Mouse (Mus musculus): Measurements from ENCODE around the gene Ppp2r2c.

Gene Ppp2r2c

GRCm38 (mm10) chr5:36897999-36898398, 29.7 kb downstream of the Ppp2r2c start:
- no peak for DNase-seq (ENCODE audit: low spot score)

GRCm38 (mm10) chr5:36898415-36899109, 30.2 kb downstream of the Ppp2r2c start:
- DNase-seq (ENCODE audit: low spot score), result no peak

GRCm38 (mm10) chr5:36899392-36899791, 31.1 kb downstream of the Ppp2r2c start:
- DNase-seq (ENCODE audit: low spot score), result no peak

- DNase-seq (ENCODE audit: low spot score), result no peak
Measured at GRCm38 (mm10) chr5:36900189-36900619, 31.9 kb downstream of the Ppp2r2c start.

- no peak for DNase-seq (ENCODE audit: low spot score)
Measured at GRCm38 (mm10) chr5:36902807-36903206, 34.5 kb downstream of the Ppp2r2c start.

- DNase-seq (ENCODE audit: low spot score), result no peak
Measured at GRCm38 (mm10) chr5:36904131-36904530, 35.8 kb downstream of the Ppp2r2c start.

GRCm38 (mm10) chr5:36904703-36905102, 36.4 kb downstream of the Ppp2r2c start:
- no peak for DNase-seq (ENCODE audit: low spot score)

GRCm38 (mm10) chr5:36905216-36905615, 36.9 kb downstream of the Ppp2r2c start:
- DNase-seq (ENCODE audit: low spot score), result no peak

GRCm38 (mm10) chr5:36907695-36908094, 39.4 kb downstream of the Ppp2r2c start:
- no peak for DNase-seq (ENCODE audit: low spot score)

GRCm38 (mm10) chr5:36909545-36909944, 41.2 kb downstream of the Ppp2r2c start:
- DNase-seq (ENCODE audit: low spot score), result no peak

- no peak for DNase-seq (ENCODE audit: low spot score)
Measured at GRCm38 (mm10) chr5:36910980-36911379, 42.7 kb downstream of the Ppp2r2c start.

GRCm38 (mm10) chr5:36911759-36912352, 43.5 kb downstream of the Ppp2r2c start:
- DNase-seq (ENCODE audit: low spot score), result no peak

- DNase-seq (ENCODE audit: low spot score), result no peak
Measured at GRCm38 (mm10) chr5:36912602-36913310, 44.4 kb downstream of the Ppp2r2c start.

GRCm38 (mm10) chr5:36915256-36915655, 46.9 kb downstream of the Ppp2r2c start:
- DNase-seq (ENCODE audit: low spot score), result no peak

- no peak for DNase-seq (ENCODE audit: low spot score)
Measured at GRCm38 (mm10) chr5:36916581-36916980, 48.3 kb downstream of the Ppp2r2c start.

- no peak for DNase-seq (ENCODE audit: low spot score)
Measured at GRCm38 (mm10) chr5:36917245-36917644, 48.9 kb downstream of the Ppp2r2c start.

GRCm38 (mm10) chr5:36918016-36918415, 49.7 kb downstream of the Ppp2r2c start:
- DNase-seq (ENCODE audit: low spot score), result no peak

- peak; percentile 68 for DNase-seq (ENCODE audit: low spot score)
Measured at GRCm38 (mm10) chr5:36920072-36920471, 51.8 kb downstream of the Ppp2r2c start.

GRCm38 (mm10) chr5:36921871-36922270, 53.6 kb downstream of the Ppp2r2c start:
- no peak for DNase-seq (ENCODE audit: low spot score)

GRCm38 (mm10) chr5:36922811-36923210, 54.5 kb downstream of the Ppp2r2c start:
- no peak for DNase-seq (ENCODE audit: low spot score)

- no peak for DNase-seq (ENCODE audit: low spot score)
Measured at GRCm38 (mm10) chr5:36923826-36924700, 55.8 kb downstream of the Ppp2r2c start.

- DNase-seq (ENCODE audit: low spot score), result peak; percentile 57
Measured at GRCm38 (mm10) chr5:36928701-36929100, 60.4 kb downstream of the Ppp2r2c start.

All from embryo, embryonic 10.5 days (tissue).